Mouse (Mus musculus) G1E (cell line): ENCODE data around the gene Sipa1l3.

Source experiments
- CTCF ChIP-seq: IDR thresholded peaks from 2 replicates; pipeline ENCODE4 v1.5.1; 2012; ENCODE audit warnings: low read depth, low read length, inconsistent platforms, mixed read lengths
- GATA1 ChIP-seq: IDR thresholded peaks from 2 replicates; pipeline ENCODE4 v1.6.1; 2012; ENCODE audit warnings: borderline replicate concordance, low read length, inconsistent platforms, mixed read lengths
- POLR2AphosphoS5 ChIP-seq: IDR thresholded peaks from 2 replicates; pipeline ENCODE4 v1.6.1; 2012; ENCODE audit warnings: low read depth, low read length, inconsistent platforms; ENCODE audit not compliant: insufficient replicate concordance

GRCm38 (mm10) chr7:29309221-29309721 lies 209.2 kb downstream of the Sipa1l3 start:
- no peak for TF ChIP-seq POLR2AphosphoS5
- TF ChIP-seq CTCF: no peak
- no peak for TF ChIP-seq GATA1
